Mouse (Mus musculus) brain, adult 2 months (tissue): ENCODE results near the gene 1700022I11Rik.

Experiments
- DNase-seq: peaks from one replicate; pipeline ENCODE4 v3.0.0; 2011; ENCODE audit warnings: low read depth, low spot score

Gene 1700022I11Rik

GRCm38 (mm10) chr4:43032501-43032900 is 63.1 kb downstream of the 1700022I11Rik start:
- no peak for DNase-seq
